In genomic region chr13:94119309-94119708, GRCm38 (mm10) we compare ENCODE assay signal across 12 mouse cellular contexts.
"Had no signal": no experiment of that assay in that cellular context is flagged by ENCODE, and none has a peak within 500 bp of the region (broad histone marks: within the 10 kb centered on the region; RNA-seq: fewer than 3 reads in every experiment).

No protein-coding gene starts in this region.

- H3K4me1 ChIP-seq: midbrain, embryonic 15.5 days had no signal

- H3K4me2 ChIP-seq: limb, embryonic 15.5 days; midbrain, embryonic 11.5 days; midbrain, embryonic 15.5 days; neural tube, embryonic 13.5 days had no signal

- H3K9ac ChIP-seq: limb, embryonic 15.5 days; midbrain, embryonic 15.5 days; neural tube, embryonic 13.5 days had no signal

- H3K27me3 ChIP-seq: limb, embryonic 15.5 days; midbrain, embryonic 15.5 days; neural tube, embryonic 13.5 days had no signal

- H3K27ac ChIP-seq: limb, embryonic 15.5 days; midbrain, embryonic 15.5 days; neural tube, embryonic 13.5 days had no signal

- H3K36me3 ChIP-seq: limb, embryonic 15.5 days; midbrain, embryonic 15.5 days; neural tube, embryonic 13.5 days had no signal

- ATAC-seq: midbrain, embryonic 15.5 days had no signal

- H3K4me3 ChIP-seq: limb, embryonic 15.5 days; midbrain, embryonic 15.5 days; neural tube, embryonic 13.5 days had no signal

- DNase-seq: kidney, adult 2 months; kidney, postnatal 25 days; layer of hippocampus, postnatal 36 days; lung, adult 18-20 months; right cerebral cortex, postnatal 4 days; spleen, adult 18-20 months; thymus, adult 18-20 months; thymus, postnatal 25 days had no signal

- H3K9me3 ChIP-seq: limb, embryonic 15.5 days; midbrain, embryonic 15.5 days; neural tube, embryonic 13.5 days had no signal
